Mouse (Mus musculus) MEL-GATA-1-ER (cell line): ENCODE results near the gene Galr3.
"Not testable (repeated sequence)": the region's sequence is repeated elsewhere in the genome, so short reads cannot be mapped to it uniquely, and the experiment has no call there.

Experiments
- DNase-seq: peaks from one replicate; pipeline ENCODE4 v3.0.0-alpha.2; 2012; ENCODE audit warnings: low read depth; ENCODE audit errors: extremely low read depth

Galr3 gene

DNA sequence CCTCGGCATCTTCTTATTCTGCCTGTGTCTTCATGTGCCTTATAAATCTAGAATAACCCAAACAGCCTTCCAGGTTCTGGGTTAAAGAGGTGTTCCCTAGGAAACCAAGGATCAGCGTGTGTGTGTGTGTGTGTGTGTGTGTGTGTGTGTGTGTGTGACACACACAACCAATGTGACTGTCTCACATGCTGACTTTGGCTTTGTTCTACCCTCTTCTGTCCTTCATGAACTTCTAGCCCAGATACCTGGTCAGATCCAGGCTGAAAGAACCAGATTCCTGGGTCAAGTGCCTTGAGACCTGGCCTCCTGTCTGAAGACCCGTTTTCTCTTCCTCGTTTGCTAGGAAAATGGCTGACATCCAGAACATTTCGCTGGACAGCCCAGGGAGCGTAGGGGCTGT is at the start of gene Galr3:
Galr3 (plus strand) TSS at position 301 of the 400 bp plus-strand sequence.
- no peak for DNase-seq

DNA sequence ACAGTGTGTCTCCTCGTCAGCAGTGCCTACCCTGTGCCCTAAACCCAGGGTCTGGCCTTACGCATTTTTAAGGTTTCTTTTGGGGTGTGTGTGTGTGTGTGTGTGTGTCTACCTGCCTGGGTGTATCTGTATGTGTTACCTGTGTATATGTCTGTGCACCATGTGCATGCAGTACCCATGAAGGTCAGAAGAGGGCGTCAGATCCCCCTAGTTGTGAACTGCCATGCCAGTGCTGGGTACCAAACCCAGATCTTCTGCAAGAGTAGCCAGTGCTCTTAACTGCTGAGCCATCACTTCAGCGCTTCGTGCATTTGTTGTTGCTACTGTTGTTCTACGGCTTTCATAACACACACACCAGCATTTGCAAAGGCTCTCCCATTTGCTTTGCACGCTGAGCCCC is 49.5 kb upstream of the Galr3 start:
- DNase-seq, result no peak

DNA sequence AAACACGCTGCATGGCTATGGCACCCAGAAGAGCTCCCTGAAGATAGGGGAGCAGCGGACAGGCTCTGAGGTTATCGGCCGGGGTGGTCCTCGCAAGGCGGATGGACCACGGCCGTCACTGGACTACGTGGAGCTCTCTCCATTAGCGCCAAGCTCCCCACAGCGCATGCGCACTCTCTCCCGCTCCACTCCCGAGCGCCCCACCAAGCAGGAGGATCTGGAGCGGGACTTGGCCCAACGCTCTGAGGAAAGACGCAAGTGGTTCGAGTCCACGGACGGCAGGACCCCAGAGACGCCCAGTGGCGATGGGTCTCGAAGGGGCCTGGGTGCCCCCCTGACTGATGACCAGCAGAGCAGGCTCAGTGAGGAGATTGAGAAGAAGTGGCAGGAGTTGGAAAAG is 48.8 kb upstream of the Galr3 start:
- DNase-seq, result no peak

GRCm38 (mm10) chr15:78995916-78996315 is 45.8 kb upstream of the Galr3 start:
- DNase-seq, result no peak

- no peak for DNase-seq
Measured at GRCm38 (mm10) chr15:78996663-78997062, 45.0 kb upstream of the Galr3 start.

- no peak for DNase-seq
Measured at GRCm38 (mm10) chr15:78998348-78998747, 43.3 kb upstream of the Galr3 start.

DNA sequence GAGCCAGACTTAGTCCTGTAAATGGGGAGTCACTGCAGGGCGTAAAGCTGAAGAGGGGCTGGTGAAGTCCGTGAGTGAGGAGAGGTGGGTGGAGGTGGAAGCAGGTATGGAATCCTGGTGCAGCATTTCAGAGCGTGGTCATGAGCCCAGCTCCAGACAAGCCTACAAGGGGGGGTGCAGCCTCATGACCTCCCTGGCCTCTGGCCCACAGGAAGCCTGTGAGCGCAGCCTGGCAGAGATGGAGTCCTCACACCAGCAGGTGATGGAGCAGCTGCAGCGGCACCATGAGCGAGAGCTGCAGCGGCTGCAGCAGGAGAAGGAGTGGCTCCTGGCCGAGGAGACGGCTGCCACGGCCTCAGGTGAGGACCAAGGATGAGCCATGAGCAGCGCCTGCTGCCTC is 42.1 kb upstream of the Galr3 start:
- no peak for DNase-seq

GRCm38 (mm10) chr15:79000357-79000791 is 41.3 kb upstream of the Galr3 start:
- no peak for DNase-seq

DNA sequence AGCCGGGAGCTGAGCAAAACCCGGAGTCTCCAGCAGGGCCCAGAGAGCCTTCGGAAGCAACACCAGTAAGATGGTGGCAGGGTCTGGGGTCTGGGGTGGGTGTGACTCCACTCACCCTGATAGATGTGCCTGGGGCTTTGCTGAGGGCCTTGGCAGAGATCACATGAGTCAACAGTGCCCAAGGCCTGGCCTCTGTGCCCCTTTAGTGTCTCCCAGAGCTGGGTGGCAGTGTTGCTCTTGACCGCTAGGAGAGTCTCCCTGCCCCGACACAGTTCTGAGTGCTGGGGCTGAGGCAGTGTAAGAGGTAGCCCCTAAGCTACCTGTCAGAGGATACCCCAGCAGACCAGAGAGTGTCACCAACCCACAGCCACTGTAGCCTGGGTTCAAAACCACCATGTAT is 40.1 kb upstream of the Galr3 start:
- no peak for DNase-seq

DNA sequence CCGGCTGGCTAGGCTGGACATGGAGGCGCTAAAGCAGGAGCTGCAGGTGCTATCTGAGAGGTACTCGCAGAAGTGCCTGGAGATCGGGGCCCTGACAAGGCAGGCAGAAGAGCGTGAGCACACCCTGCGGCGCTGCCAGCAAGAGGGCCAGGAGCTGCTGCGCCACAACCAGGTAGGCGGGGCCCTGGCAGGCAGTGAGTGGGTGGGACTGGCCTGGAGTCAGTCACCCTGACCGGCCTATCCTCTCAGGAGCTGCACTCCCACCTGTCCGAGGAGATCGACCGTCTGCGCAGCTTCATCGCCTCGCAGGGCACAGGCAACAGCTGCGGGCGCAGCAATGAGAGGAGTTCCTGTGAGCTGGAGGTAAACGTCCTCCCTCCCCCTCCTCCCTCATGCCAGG is 39.6 kb upstream of the Galr3 start:
- no peak for DNase-seq

- no peak for DNase-seq
Measured at GRCm38 (mm10) chr15:79003079-79003478, 38.6 kb upstream of the Galr3 start.

GRCm38 (mm10) chr15:79005581-79005980 is 36.1 kb upstream of the Galr3 start:
- no peak for DNase-seq

DNA sequence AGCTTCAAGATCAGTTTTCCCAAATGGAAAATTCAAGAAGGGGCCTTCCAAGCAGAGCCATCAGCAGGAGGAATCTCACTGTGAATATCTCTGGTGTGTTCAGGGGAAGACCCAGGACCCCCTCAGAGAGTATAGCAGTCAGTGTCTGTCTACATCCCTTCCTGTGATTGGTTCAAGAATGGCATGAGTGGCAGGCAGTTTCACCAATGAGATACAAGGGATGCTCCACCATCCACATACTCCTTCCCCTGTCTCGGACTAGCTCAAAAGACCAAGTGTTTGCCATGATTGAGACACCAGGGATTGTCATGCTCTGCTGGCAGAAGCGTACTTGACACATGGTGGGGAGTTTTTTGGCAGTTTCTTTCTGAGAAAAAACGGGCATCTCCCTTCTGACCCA is 35.0 kb upstream of the Galr3 start:
- DNase-seq, result no peak

- no peak for DNase-seq
Measured at GRCm38 (mm10) chr15:79007059-79007458, 34.6 kb upstream of the Galr3 start.

GRCm38 (mm10) chr15:79007836-79008235 is 33.8 kb upstream of the Galr3 start:
- DNase-seq, result not testable (repeated sequence)

DNA sequence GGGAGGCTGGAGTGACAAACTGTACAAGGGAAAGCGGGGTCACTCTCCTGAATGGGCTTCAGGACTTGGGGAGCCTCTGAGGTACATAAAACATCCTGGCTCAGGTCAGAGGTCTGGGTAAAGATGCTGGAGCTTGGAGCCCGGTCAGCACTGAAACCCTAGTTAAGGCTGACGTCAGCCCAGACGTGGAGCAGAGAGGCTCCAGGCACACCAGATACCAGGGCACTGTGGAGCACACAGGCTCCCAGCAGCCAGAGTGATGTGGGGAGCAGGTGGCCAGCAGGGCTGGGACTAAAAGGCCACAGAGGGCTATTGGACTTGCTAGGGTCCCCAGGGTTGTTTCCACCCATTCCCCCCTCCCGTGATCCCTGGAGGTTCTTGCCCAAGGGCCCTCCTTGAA is 32.0 kb upstream of the Galr3 start:
- no peak for DNase-seq

DNA sequence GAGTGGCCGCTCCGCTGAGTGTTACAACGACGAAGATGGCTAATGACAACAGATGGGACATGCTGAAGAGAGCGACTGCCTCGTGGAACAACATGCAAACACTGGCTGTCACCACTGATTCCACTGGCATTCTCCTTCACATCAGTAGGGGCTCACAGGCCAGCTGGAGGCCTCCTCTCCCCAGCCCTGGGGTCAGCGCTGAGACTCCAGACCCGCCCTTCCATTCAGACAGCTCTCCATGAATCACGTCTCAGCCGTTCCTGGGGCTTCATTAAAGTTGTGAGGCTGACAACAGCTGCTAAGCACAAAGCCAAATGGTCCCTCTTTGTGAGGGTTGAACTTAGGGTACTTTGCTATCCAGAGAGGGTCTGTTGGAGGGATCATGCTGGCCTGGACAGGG is 30.1 kb upstream of the Galr3 start:
- no peak for DNase-seq

GRCm38 (mm10) chr15:79013382-79013781 is 28.3 kb upstream of the Galr3 start:
- DNase-seq, result no peak

GRCm38 (mm10) chr15:79018191-79018590 is 23.5 kb upstream of the Galr3 start:
- DNase-seq, result no peak

DNA sequence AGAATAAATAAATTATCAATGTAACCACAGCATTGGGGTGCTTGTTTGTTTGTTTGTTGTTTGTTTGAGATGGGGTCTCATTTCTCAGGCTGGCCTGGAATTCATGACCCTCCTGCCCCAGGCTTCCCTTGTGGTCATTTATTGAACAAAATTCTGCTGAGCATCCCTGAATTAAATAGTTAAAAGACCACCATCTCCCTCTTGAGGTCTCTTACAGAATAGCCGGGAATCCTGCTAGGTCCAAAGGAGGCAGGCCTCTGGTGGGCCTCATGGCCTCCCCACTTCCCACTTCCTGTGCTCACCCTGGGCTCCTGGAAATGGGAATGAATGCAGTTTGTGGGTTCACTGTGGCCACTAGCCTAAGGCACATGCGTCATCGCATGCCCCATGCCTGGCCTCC is 22.8 kb upstream of the Galr3 start:
- DNase-seq, result no peak

DNA sequence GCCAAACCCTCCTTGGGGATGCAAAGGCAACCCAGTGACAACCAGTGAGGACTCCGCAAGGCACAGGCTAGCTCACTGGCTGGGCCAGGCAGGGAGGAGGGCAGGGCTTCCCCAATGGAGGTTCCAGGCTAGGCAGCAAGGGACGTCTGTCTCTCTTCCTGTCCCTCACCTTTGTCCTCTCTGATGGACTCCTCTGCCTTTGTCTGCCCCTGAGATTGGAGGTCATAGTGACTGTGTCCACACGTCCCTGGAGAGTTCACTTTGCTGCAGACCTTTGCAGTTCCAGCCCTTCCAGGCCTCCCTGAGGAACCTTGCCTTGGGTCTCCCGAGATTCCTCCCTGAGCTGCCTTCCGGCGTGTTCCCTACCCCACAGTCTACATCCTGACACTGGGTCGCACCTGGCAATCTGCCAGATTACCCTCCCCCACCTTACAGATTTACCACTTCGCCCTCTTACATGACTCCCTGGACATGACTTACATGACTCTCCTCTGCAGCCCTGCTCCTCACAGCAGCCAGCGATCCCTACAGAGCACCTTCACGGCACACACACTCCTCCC is 18.9 kb upstream of the Galr3 start:
- no peak for DNase-seq

- no peak for DNase-seq
Measured at GRCm38 (mm10) chr15:79023366-79023765, 18.3 kb upstream of the Galr3 start.

DNA sequence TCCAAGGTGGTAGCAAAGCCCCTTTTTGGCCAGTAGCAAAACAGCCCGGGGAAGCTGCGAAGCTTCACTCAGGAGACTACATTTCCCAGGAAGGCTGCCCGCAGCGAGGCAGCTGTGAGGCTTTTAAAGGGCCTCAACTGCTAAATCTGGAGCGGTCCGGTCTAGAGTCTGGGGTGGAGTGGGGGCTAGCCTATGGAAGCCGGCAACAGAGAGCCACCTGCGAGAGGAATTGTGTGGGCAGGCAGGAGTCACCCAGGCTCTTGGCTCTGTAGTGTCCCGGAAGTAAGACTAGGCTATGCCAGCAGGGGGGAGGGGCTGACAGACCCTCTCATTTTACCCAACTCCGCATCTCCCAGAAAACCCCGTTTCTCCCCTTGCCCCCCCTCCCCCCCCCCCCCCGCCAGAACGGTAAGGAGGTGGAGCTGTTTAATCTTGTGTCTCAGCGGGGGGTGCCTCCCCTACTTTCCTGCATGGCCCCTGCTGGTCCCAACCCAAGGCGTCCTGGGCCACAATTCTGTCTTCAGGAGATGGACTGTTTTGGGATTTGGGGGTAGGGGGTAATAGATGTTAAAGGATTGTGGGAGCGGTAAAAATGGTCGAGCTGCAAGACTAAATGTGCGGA is 15.9 kb upstream of the Galr3 start:
- no peak for DNase-seq
